Mouse (Mus musculus) gastrocnemius, adult 18-20 months (tissue): ENCODE results near the gene Mx1. TPM values are rescaled to one million over a fixed set of nuclear protein-coding genes. Genes with fewer than 3 reads are reported as not detected.

Source experiments
- DNase-seq: peaks from one replicate; pipeline ENCODE4 v3.0.0; 2021; ENCODE audit warnings: low spot score
- total RNA-seq, 2 experiments: library from RNA; stranded (reverse); gene quantifications; 2 replicates each; pipeline ENCODE4 v1.2.3; 2021

The Mx1 gene
- total RNA-seq, 2 experiments from 2014 or later = 0.23 to 0.88 TPM

GRCm38 (mm10) chr16:97447386-97447785 is 15.3 kb downstream of the Mx1 start:
- DNase-seq = no peak

DNA sequence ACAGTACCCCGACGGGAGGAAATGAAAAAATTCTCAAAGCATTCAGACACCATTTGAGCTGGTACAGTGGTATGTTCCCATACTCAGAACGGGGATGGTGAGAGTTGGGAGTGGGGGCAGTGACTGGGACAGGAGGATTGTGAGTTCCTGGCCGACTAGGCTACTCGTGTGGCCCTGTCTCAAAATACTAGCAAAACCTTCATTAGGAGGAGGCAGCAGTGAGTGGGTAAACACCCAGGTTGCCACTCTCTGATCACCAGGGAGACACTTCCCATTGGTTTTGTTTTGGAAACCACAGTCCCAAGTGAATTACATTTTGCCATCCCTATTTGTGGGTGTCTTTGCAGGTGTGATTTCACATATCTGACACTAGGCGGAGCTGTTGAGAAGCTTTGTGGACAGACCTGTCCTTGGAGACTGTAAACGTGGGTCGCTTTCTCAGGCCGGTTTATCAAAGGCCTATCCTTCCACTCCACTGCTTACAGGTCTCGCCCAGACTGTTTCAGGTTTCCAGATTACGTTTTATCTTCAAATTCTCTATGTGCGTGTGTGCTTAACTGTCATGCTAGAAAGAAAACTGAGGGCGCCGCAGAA is 18.9 kb downstream of the Mx1 start:
- DNase-seq = peak; percentile 50

- no peak for DNase-seq
These were observed 20.7 kb downstream of the Mx1 start for GRCm38 (mm10) chr16:97441967-97442366.

DNA sequence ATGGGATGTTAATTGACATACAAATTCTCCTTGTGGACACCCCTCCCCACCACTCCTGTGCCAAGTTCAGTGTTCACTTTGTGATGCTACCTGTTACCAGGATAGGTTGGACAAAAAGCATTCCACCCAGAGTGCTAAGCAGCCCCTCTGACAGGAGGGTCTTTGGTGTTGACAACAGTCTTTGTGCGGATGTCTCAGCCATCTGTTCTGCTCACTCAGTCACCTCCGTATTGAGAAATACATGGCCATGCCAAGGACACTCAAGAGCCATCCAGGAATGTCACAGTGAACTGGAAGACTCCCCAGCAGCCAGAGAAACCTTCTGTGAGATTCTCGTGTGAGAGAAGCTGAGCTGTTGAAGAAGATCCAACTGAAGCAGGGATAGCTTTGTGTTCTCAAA is 24.5 kb downstream of the Mx1 start:
- DNase-seq = no peak

DNA sequence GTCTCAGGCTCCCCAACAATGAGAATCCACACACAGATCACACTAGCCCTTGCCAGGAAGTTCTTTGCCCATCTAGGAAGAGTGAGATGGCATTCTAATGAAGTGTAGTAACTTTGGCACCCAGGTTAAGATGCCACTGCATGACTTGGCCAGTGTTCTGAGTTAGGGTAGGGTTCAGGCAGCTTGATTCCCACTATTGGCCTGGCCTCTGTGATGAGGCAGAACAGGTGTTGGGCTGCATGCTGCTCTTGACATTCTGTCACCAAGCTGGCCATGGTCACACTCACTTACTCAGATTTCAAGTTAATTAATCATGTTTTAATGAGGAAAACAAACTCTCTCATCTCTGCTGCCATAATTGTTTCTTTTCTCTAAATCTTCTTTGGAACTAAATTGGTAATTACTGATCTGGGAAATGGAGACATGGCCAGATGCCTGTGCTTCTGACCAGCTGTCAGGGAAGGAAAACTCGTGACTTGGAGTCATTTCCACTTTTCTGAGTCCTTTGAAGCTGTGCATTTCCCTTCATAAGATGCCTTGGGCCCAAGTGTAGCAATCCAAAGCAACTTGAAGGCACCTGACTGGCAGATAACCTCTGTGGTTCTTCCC is 25.2 kb downstream of the Mx1 start:
- peak; percentile 21 for DNase-seq

- DNase-seq = no peak
These were observed 28.5 kb downstream of the Mx1 start for GRCm38 (mm10) chr16:97434206-97434605.

- DNase-seq = peak; percentile 46
These were observed 31.4 kb downstream of the Mx1 start for GRCm38 (mm10) chr16:97431328-97431727.

DNA sequence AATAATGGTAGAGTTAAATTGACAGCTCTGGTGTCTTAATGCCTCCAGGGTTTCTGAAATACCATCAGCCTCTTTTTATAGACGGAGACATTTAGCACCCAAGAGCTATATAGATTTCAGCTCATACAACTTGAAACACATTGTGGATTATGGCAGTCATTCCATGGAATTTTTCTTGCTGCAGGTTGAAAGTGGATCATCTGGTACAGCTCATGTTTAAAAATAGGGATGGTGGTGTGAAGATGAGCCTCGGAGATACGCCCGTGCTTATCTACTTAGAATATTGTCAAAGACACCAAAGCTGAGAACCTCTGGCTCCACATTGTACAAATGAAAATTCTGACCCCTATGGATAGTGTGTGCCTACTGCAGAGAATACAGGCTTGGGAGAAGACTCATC is 32.6 kb downstream of the Mx1 start:
- DNase-seq = no peak

GRCm38 (mm10) chr16:97428026-97428425 is 34.7 kb downstream of the Mx1 start:
- no peak for DNase-seq

DNA sequence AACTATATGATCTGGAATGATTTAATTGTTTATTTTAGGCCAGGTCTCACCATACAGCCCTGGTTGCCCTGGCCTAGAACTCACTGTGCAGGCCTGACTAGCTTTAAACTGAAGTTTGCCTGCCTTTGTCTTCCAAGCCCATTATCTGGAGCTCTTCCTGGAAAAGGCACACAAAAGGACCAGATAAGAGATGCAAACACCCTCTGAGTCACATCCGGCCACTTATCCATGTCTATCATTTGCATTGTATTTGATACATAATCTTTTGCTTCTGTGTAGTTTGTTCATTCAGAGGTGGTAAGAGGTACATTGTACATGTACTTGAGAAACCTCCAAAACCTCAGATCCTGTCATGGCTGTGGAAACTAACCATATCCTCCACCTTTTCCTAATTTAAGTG is 39.1 kb downstream of the Mx1 start:
- DNase-seq = no peak

GRCm38 (mm10) chr16:97421671-97422070 is 41.0 kb downstream of the Mx1 start:
- DNase-seq = no peak

DNA sequence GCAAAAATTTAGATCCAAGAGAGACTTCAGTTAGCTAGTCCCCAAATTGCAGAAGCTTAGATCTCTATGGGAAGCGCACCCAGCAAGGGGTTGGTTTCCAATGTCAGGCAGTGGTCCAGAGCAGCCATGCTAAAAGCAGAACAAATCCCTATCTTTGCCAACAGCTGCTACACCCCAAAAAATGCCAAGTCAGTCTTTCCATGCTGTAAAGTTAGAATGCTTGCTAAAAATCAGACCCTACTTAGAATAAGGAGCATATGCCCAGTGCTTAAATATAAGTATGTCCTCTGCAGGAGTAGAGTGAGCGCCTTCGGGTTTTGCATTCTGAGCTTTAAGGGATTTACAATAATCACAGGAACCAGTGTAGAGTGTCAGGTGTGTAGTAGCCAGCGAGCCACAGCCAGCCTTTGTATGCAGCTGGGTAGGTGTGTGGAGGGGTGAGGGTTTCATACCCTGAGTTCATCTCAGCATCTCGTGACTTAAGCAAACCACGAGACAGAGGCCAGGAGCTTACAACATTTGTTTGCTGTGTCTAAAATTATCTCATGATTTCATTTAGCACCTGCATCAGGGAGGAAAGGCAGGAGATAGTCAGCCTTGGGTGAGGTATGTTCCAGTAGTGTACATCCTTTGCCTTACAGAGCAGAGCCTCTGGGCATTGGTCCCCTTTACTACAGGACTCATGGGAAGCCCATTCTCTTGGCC is 43.8 kb downstream of the Mx1 start:
- no peak for DNase-seq

- DNase-seq = peak; percentile 19
These were observed 44.7 kb downstream of the Mx1 start for GRCm38 (mm10) chr16:97417896-97418542.

GRCm38 (mm10) chr16:97405476-97406012 is 57.2 kb downstream of the Mx1 start:
- DNase-seq = no peak

GRCm38 (mm10) chr16:97402213-97402785 is 60.4 kb downstream of the Mx1 start:
- DNase-seq = no peak

DNA sequence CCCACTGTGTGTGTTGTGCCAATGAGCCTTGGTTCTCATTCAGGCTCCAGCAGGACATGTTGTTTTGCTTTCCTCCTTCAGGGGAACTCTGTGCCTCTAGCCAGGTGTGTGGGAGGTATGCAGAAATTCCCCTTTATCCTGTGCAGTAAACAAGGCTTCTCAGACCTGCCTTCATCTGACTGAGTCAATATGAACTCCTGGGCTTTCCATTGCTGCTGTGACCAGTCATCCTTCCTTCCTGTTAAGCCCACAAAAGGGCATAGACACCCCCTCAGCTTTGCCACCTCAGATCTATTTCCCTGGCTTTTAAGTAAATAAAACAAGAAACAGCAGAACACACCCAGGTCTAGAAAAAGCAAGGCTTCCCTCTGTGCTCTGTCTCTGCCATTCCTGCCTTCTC is 61.0 kb downstream of the Mx1 start:
- DNase-seq = no peak

GRCm38 (mm10) chr16:97399991-97400390 is 62.7 kb downstream of the Mx1 start:
- no peak for DNase-seq

- no peak for DNase-seq
These were observed 64.7 kb downstream of the Mx1 start for GRCm38 (mm10) chr16:97397945-97398531.
